Mouse (Mus musculus): ENCODE data around the gene Slc45a3. TPM values are rescaled to one million over a fixed set of nuclear protein-coding genes. Genes with fewer than 3 reads are reported as not detected.

Gene Slc45a3
- total and polyA plus RNA-seq, 2 experiments from 2014 or later, result 2.8 to 9.5 TPM

DNA sequence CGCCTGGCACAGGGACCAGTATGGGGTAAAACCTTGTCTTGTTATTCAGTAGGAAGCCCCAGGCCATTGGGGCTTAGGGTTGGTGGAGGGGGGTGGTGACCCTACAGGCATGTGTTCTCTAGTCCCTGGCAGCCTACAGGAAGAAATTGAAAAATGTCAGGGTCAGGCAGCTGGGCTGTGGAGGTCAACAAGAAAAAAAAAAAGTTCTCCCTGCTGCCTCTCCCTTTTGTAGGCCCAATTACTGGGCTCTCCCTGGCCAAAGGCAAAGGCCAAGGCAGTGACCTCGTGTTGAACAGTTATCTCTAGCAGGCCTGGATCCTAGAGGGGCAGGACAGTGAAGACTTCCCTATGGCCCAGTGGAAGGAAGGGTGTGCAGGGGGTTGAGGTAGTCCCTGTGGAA, 17.7 kb downstream of the Slc45a3 start:
- Histone ChIP-seq H3K27me3 (ENCODE audit: control insufficient read depth, insufficient read depth, low read length) (no peaks in the 10 kb centered on the region), H3K9me3 (replicated peaks; ENCODE audit: control insufficient read depth, low read length) (no peaks in the 10 kb centered on the region), H3K36me3 (replicated peaks; ENCODE audit: control insufficient read depth, insufficient read depth, low read length) (no peaks in the 10 kb centered on the region), H3K4me1 (ENCODE audit: control insufficient read depth, insufficient read depth) (no peaks in the 10 kb centered on the region), H3K27ac (ENCODE audit: low read depth) (no peak overlapping the region), H3K4me3 (ENCODE audit: low read depth, low read length) (no peak overlapping the region), H3K9ac (replicated peaks; ENCODE audit: low read depth, low read length) (no peak overlapping the region), H3K4me2 (ENCODE audit: low read depth, low read length) (no peak overlapping the region)
- DNase-seq (ENCODE audit: low spot score) (no peak), ATAC-seq (ENCODE audit: insufficient read depth, low read depth) (no peak)
- TF ChIP-seq EP300 (IDR thresholded peaks at IDR 0.05; ENCODE audit: low read depth), result no peak
- no peak for TF ChIP-seq CTCF (IDR thresholded peaks at IDR 0.05; ENCODE audit: low read depth)
- 74% methylated on average over 2 of the region's 2 CpGs for WGBS

DNA sequence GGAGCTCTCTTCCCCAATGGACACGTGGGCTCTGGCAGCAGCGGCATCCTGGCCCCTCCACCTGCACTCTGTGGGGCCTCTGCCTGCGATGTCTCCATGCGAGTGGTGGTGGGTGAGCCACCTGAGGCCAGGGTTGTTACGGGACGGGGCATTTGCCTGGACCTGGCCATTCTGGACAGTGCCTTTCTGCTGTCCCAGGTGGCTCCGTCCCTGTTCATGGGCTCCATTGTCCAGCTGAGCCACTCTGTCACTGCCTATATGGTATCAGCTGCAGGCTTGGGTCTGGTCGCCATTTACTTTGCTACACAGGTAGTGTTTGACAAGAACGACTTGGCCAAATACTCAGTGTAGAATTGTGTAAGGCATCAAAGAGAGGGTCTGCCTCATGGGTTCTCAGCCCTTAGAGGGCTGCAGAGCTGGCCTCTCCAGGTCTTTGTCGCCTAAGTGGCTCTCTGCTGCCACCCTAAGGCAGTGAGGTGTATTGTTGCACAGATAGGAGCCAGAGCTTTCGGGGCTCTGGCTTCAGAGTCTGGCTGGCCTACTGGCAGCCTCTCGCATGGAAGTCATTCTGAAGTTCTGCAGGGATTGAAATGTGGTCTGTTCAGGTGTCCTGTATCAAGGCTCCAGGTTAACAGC, 18.7 kb downstream of the Slc45a3 start:
- DNase-seq (ENCODE audit: low spot score) (no peak), ATAC-seq (ENCODE audit: insufficient read depth, low read depth) (peak; percentile 77)
- H3K9ac ChIP-seq (replicated peaks; ENCODE audit: low read depth, low read length), result no peak overlapping the region
- WGBS, result 49% methylated on average over 12 of the region's 12 CpGs
- no peak overlapping the region for H3K4me2 ChIP-seq (ENCODE audit: low read depth, low read length)
- no peak overlapping the region for H3K4me3 ChIP-seq (ENCODE audit: low read depth, low read length)
- H3K9me3 ChIP-seq (replicated peaks; ENCODE audit: control insufficient read depth, low read length), result no peaks in the 10 kb centered on the region
- H3K27me3 ChIP-seq (ENCODE audit: control insufficient read depth, insufficient read depth, low read length), result no peaks in the 10 kb centered on the region
- H3K36me3 ChIP-seq (replicated peaks; ENCODE audit: control insufficient read depth, insufficient read depth, low read length), result no peaks in the 10 kb centered on the region
- peak; percentile 90 for TF ChIP-seq CTCF (IDR thresholded peaks at IDR 0.05; ENCODE audit: low read depth)
- no peak for TF ChIP-seq EP300 (IDR thresholded peaks at IDR 0.05; ENCODE audit: low read depth)
- no peaks in the 10 kb centered on the region for H3K4me1 ChIP-seq (ENCODE audit: control insufficient read depth, insufficient read depth)
- H3K27ac ChIP-seq (ENCODE audit: low read depth), result no peak overlapping the region

DNA sequence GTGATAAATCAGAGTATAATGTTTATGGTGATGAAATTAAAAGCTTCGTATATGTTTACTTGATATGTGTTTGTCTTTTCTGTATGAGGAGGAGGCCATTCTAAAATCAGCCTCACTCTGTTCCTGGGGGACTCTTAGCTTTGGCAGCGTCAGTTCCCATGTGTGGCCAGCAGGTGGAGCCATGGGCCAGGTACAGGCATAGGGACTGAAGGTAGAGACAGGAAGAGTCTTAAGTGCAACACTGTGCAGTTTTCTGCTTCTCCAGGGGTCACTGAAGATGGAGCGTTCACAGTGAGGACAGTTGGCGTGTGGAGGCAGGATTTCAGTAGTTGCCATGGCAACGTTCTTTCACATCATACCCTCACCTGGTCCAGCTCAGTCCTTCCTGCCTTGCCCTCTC, 20.1 kb downstream of the Slc45a3 start:
- H3K36me3 ChIP-seq (replicated peaks; ENCODE audit: control insufficient read depth, insufficient read depth, low read length), result no peaks in the 10 kb centered on the region
- H3K4me2 ChIP-seq (ENCODE audit: low read depth, low read length), result no peak overlapping the region
- no peak for TF ChIP-seq EP300 (IDR thresholded peaks at IDR 0.05; ENCODE audit: low read depth)
- peak; percentile 96 for TF ChIP-seq CTCF (IDR thresholded peaks at IDR 0.05; ENCODE audit: low read depth)
- H3K27ac ChIP-seq (ENCODE audit: low read depth), result no peak overlapping the region
- H3K9ac ChIP-seq (replicated peaks; ENCODE audit: low read depth, low read length), result no peak overlapping the region
- no peaks in the 10 kb centered on the region for H3K4me1 ChIP-seq (ENCODE audit: control insufficient read depth, insufficient read depth)
- no peaks in the 10 kb centered on the region for H3K27me3 ChIP-seq (ENCODE audit: control insufficient read depth, insufficient read depth, low read length)
- H3K4me3 ChIP-seq (ENCODE audit: low read depth, low read length), result no peak overlapping the region
- WGBS, result 10% methylated on average over 5 of the region's 5 CpGs
- peak; percentile 66 for DNase-seq (ENCODE audit: low spot score)
- peak; percentile 40; the same call in 1 of the 2 replicates for ATAC-seq (ENCODE audit: insufficient read depth, low read depth)
- no peaks in the 10 kb centered on the region for H3K9me3 ChIP-seq (replicated peaks; ENCODE audit: control insufficient read depth, low read length)

DNA sequence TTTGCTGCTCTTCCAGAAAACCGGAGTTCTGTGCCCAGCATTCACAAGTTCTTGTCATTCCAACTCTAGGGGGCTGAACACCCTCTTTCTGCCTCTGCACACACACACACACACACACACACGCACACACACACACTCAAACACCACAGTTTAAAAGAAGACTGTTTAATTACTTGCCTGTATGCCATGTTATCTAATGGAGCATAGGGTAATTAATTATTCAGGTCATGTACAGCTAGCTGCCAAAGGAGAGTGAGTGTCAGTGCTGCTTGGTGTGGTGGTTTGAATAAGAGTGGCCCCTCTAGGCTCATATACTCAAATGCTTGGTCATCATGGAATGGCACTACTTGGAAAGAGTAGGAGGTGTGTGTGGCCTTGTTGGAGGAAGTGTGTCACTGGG, 21.0 kb downstream of the Slc45a3 start:
- no peaks in the 10 kb centered on the region for H3K4me1 ChIP-seq (ENCODE audit: control insufficient read depth, insufficient read depth)
- H3K4me3 ChIP-seq (ENCODE audit: low read depth, low read length), result no peak overlapping the region
- no peaks in the 10 kb centered on the region for H3K9me3 ChIP-seq (replicated peaks; ENCODE audit: control insufficient read depth, low read length)
- no peak overlapping the region for H3K27ac ChIP-seq (ENCODE audit: low read depth)
- ATAC-seq (ENCODE audit: insufficient read depth, low read depth) (no peak), DNase-seq (ENCODE audit: low spot score) (no peak)
- TF ChIP-seq CTCF (IDR thresholded peaks at IDR 0.05; ENCODE audit: low read depth) (no peak), EP300 (IDR thresholded peaks at IDR 0.05; ENCODE audit: low read depth) (no peak)
- 65% methylated on average over 2 of the region's 2 CpGs for WGBS
- H3K27me3 ChIP-seq (ENCODE audit: control insufficient read depth, insufficient read depth, low read length), result no peaks in the 10 kb centered on the region
- H3K36me3 ChIP-seq (replicated peaks; ENCODE audit: control insufficient read depth, insufficient read depth, low read length), result no peaks in the 10 kb centered on the region
- H3K9ac ChIP-seq (replicated peaks; ENCODE audit: low read depth, low read length), result no peak overlapping the region
- H3K4me2 ChIP-seq (ENCODE audit: low read depth, low read length), result no peak overlapping the region

DNA sequence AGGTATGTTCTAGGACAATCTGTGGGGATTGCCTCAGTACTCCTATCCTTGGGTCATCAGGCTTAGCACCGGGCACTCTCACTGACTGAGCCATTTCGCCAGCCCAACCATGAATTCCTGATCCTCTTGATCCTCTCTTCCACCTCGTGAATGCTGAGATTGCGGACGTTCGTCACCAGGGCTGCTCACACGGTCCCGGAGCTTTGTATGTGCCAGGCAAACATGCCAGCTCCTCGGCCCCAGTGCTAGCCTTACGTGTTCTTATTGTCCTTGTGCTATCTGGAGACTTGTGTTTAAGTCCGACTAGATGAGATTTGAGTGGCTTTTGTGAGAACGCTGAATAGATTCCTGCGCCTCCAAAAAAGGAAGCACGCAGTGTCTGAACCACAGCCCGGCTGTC, 24.7 kb downstream of the Slc45a3 start:
- DNase-seq (ENCODE audit: low spot score), result no peak
- no peak for TF ChIP-seq CTCF (IDR thresholded peaks at IDR 0.05; ENCODE audit: low read depth)
- no peak for TF ChIP-seq EP300 (IDR thresholded peaks at IDR 0.05; ENCODE audit: low read depth)
- Histone ChIP-seq H3K27ac (ENCODE audit: low read depth) (no peak overlapping the region), H3K36me3 (replicated peaks; ENCODE audit: control insufficient read depth, insufficient read depth, low read length) (no peaks in the 10 kb centered on the region), H3K4me3 (ENCODE audit: low read depth, low read length) (no peak overlapping the region), H3K4me2 (ENCODE audit: low read depth, low read length) (peak overlapping the region; percentile 34; the same call in 1 of the 2 replicates), H3K9me3 (replicated peaks; ENCODE audit: control insufficient read depth, low read length) (no peaks in the 10 kb centered on the region), H3K4me1 (ENCODE audit: control insufficient read depth, insufficient read depth) (no peaks in the 10 kb centered on the region), H3K9ac (replicated peaks; ENCODE audit: low read depth, low read length) (no peak overlapping the region), H3K27me3 (ENCODE audit: control insufficient read depth, insufficient read depth, low read length) (no peaks in the 10 kb centered on the region)
- 53% methylated on average over 15 of the region's 15 CpGs for WGBS
- ATAC-seq (ENCODE audit: insufficient read depth, low read depth), result no peak

DNA sequence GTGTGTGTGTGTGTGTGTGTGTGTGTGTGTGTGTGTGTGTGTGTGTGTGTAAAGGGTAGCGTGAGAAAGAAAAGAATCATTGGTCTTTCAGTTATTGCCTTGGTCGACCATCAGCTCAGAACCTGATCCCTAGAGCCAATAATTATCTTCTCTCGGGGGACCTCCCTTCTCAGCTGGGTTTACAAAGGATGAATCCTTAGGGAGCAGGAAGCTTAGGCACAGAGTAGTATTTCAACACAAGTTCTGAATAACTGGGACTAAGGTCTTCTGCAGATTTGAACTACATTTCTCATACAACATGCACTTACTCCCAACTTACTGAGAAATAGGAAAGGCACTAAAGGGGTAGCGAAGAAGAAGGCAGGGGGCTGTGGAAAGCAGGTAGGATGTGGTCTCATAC, 26.7 kb downstream of the Slc45a3 start:
- H3K9ac ChIP-seq (replicated peaks; ENCODE audit: low read depth, low read length), result no peak overlapping the region
- no peaks in the 10 kb centered on the region for H3K36me3 ChIP-seq (replicated peaks; ENCODE audit: control insufficient read depth, insufficient read depth, low read length)
- ATAC-seq (ENCODE audit: insufficient read depth, low read depth) (no peak), DNase-seq (ENCODE audit: low spot score) (no peak)
- H3K27ac ChIP-seq (ENCODE audit: low read depth), result no peak overlapping the region
- no peak overlapping the region for H3K4me2 ChIP-seq (ENCODE audit: low read depth, low read length)
- H3K4me3 ChIP-seq (ENCODE audit: low read depth, low read length), result no peak overlapping the region
- WGBS, result 70% methylated on average over 4 of the region's 4 CpGs
- no peaks in the 10 kb centered on the region for H3K9me3 ChIP-seq (replicated peaks; ENCODE audit: control insufficient read depth, low read length)
- H3K27me3 ChIP-seq (ENCODE audit: control insufficient read depth, insufficient read depth, low read length), result no peaks in the 10 kb centered on the region
- H3K4me1 ChIP-seq (ENCODE audit: control insufficient read depth, insufficient read depth), result no peaks in the 10 kb centered on the region
- TF ChIP-seq CTCF (IDR thresholded peaks at IDR 0.05; ENCODE audit: low read depth) (no peak), EP300 (IDR thresholded peaks at IDR 0.05; ENCODE audit: low read depth) (no peak)
